Mouse (Mus musculus) forebrain, embryonic 14.5 days (tissue): Measurements from ENCODE around the gene Lrrc75b. TPM values are rescaled to one million over a fixed set of nuclear protein-coding genes. Genes with fewer than 3 reads are reported as not detected.

Experiments
- ATAC-seq: fragments of 200-750 bp; cut with Nextera tagmentation; 2 replicates; pipeline ENCODE4 v1.8.0; 2017; ENCODE audit warnings: mild to moderate bottlenecking, moderate library complexity
- DNase-seq: peaks from one replicate; pipeline ENCODE4 v3.0.0-alpha.2; 2015; ENCODE audit warnings: low spot score
- H3K27ac ChIP-seq: fragments of 300-500 bp; sonication (generic); 2 replicates; pipeline ENCODE4 v1.5.1; 2014; ENCODE audit warnings: low read depth, mild to moderate bottlenecking, control low read depth, low read length, moderate library complexity
- H3K27me3 ChIP-seq: fragments of 300-500 bp; sonication (generic); replicated peaks from 2 replicates; pipeline ENCODE4 v1.6.1; 2014; ENCODE audit warnings: low read length, control low read depth, mixed read lengths; ENCODE audit not compliant: control insufficient read depth, insufficient read depth
- H3K36me3 ChIP-seq: fragments of 300-500 bp; sonication (generic); 2 replicates; pipeline ENCODE4 v1.6.1; 2014; ENCODE audit warnings: low read length, control low read depth; ENCODE audit not compliant: control insufficient read depth, insufficient read depth
- H3K4me1 ChIP-seq: fragments of 300-500 bp; sonication (generic); 2 replicates; pipeline ENCODE4 v1.6.1; 2014; ENCODE audit warnings: antibody characterized with exemption, low read length, control low read depth; ENCODE audit not compliant: control insufficient read depth, insufficient read depth
- H3K4me2 ChIP-seq: fragments of 300-500 bp; sonication (generic); 2 replicates; pipeline ENCODE4 v1.6.1; 2014; ENCODE audit warnings: mild to moderate bottlenecking, control low read depth, low read length
- H3K4me3 ChIP-seq: fragments of 300-500 bp; sonication (generic); 2 replicates; pipeline ENCODE4 v1.5.1; 2014; ENCODE audit warnings: low read depth, low read length, control low read depth
- H3K9ac ChIP-seq: fragments of 300-500 bp; sonication (generic); 2 replicates; pipeline ENCODE4 v1.6.1; 2014; ENCODE audit warnings: mild to moderate bottlenecking, low read length, control low read depth, moderate library complexity
- H3K9me3 ChIP-seq: fragments of 300-500 bp; sonication (generic); replicated peaks from 2 replicates; pipeline ENCODE4 v1.6.1; 2016; ENCODE audit warnings: low read length, control low read depth, mixed read lengths; ENCODE audit not compliant: control insufficient read depth
- WGBS: fragments of 180-500 bp; shearing (Covaris S2); extraction: QIAGEN DNeasy Blood & Tissue Kit; methylation state at CpG from one replicate; pipeline ENCODE4 v1.1.7; 2014; 5-methylcytosine and 5-hydroxymethylcytosine counted together
- polyA plus RNA-seq: library from polyadenylated mRNA; unstranded; fragments of >200 nt; fragmentation: Nextera tagmentation; extraction: Ambion mirVana; gene quantifications from 2 replicates; pipeline ENCODE4 v1.2.1, GENCODE M21; 2014

The Lrrc75b gene
- polyA plus RNA-seq, 1 experiment from 2014 or later = 15.7 TPM

DNA sequence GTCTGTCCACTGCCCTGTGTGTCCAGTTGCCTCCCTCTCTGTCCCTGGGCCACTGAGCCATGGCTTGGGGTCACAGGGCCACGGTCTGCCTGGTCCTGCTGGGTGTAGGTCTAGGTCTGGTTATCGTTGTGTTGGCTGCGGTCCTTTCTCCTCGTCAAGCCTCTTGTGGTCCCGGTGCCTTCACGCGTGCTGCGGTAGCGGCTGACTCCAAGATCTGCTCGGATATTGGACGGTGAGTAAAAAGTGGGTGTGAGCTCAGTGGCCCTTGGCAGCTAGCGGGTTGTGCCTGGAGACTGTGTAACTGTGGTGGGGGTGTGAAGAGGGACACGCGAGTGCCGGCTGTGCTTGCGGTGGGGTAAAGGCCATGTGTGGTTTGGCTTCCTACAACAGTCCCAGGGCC is 29.5 kb upstream of the Lrrc75b start:
- Histone ChIP-seq H3K27ac (no peak overlapping the region; the same call in 1 of the 2 replicates), H3K9me3 (no peaks in the 10 kb centered on the region), H3K4me1 (peaks cover 5% of the 10 kb centered on the region; the same call in 1 of the 2 replicates), H3K4me2 (no peak overlapping the region), H3K9ac (no peak overlapping the region), H3K36me3 (no peaks in the 10 kb centered on the region), H3K4me3 (no peak overlapping the region), H3K27me3 (no peaks in the 10 kb centered on the region)
- no peak for ATAC-seq
- WGBS = 83% methylated on average over 16 of the region's 16 CpGs
- no peak for DNase-seq

DNA sequence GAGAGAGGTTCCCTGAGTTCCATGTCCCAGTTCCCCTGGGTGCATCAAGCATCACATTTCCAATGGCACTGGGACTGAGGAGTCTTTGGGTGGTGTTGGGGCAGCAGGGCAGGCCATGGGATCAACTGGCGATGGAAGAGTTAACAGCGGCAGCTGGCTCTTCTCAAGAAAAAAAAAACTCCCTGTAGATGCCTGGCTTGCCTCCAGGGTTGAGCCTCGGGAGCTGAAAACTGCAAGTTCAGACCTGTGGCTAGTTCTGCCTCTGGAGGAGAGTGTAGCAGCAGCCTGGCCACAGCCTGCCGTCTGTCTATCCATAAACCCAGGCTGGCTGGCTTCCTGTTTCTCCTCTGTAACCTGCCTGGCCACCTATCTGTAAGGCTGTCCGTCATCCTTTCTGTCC is 29.0 kb upstream of the Lrrc75b start, which contains the start of gene Ggt5:
TSS of gene Ggt5 (plus strand) at position 212 of the 400 bp plus-strand sequence.
- Histone ChIP-seq H3K27me3 (no peaks in the 10 kb centered on the region), H3K27ac (no peak within 1 kb of the TSS; the same call in 1 of the 2 replicates), H3K4me2 (no peak within 1 kb of the TSS), H3K4me1 (peaks cover 5% of the 10 kb centered on the region; the same call in 1 of the 2 replicates), H3K9me3 (no peaks in the 10 kb centered on the region), H3K9ac (no peak within 1 kb of the TSS), H3K4me3 (no peak within 1 kb of the TSS), H3K36me3 (no peaks in the 10 kb centered on the region)
- 32% methylated on average over 5 of the region's 5 CpGs for WGBS
- no peak for ATAC-seq
- peak; percentile 61 for DNase-seq

DNA sequence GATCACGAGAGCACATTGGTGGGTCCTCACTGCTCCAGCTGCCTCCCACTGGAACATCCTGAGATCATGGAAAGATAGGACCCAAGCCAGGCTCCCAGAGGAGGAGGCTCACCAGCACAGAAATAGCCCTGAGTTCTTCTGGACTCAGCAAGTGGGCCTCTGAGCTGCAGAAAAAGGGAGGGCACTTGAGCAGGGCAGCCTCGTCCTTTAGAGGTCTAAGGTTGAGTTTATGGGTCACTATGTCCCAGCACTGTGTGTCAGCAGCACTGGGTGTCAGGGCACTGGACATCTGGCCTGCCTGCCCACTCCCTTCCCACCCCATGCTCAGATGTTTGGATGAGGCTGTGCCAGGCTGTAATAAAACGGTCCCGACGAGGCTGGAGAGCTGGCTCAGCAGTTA is 28.2 kb upstream of the Lrrc75b start:
- H3K4me3 ChIP-seq = no peak overlapping the region
- H3K4me2 ChIP-seq = no peak overlapping the region
- 83% methylated on average over 5 of the region's 5 CpGs for WGBS

DNA sequence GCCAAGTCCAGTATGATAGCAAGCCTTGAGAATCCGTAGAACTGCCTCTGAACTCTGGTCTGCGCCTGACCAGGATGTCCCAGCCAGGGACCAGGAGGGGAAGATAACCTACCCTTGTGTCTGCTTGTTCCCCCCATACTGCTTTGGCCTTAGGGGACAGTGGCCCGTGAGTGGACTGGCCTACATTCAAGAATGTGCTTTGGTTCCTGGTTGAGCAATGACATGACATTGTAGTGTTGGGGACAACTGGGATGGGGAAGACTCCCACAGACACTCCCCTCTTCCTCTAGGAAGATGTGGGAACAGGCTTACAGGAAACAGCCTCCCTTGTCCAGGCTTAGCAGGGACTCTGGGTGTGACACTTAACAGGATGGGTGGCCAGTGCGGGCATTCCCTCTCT is 27.7 kb upstream of the Lrrc75b start:
- Histone ChIP-seq H3K36me3 (no peaks in the 10 kb centered on the region), H3K4me2 (no peak overlapping the region), H3K9me3 (no peaks in the 10 kb centered on the region), H3K27me3 (no peaks in the 10 kb centered on the region), H3K27ac (no peak overlapping the region), H3K4me1 (peaks cover 5% of the 10 kb centered on the region; the same call in 1 of the 2 replicates), H3K9ac (no peak overlapping the region), H3K4me3 (no peak overlapping the region)
- DNase-seq = no peak
- WGBS = 84% methylated on average over 4 of the region's 4 CpGs
- ATAC-seq = no peak

More for the DNA sequence above, 28.2 kb upstream of the Lrrc75b start:
- no peak overlapping the region for H3K9ac ChIP-seq
- peaks cover 5% of the 10 kb centered on the region; the same call in 1 of the 2 replicates for H3K4me1 ChIP-seq
- H3K27ac ChIP-seq = no peak overlapping the region
- no peak for ATAC-seq
- no peaks in the 10 kb centered on the region for H3K9me3 ChIP-seq
- no peak for DNase-seq
- H3K27me3 ChIP-seq = no peaks in the 10 kb centered on the region
- H3K36me3 ChIP-seq = no peaks in the 10 kb centered on the region

DNA sequence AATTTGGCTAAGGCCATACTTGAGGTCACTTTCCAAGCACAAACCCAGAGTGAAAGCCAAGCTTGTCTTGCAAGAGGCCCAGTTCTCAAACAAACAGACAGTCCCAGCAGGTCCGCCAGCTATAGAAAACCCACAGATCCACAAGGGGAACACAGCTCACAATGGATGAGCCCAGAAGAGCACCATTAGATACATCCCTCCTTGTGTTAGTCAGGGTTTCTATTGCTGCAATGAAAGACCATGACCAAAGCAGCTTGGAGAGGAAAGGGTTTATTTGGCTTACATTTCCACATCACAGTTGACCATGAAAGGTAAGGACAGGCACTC is 26.4 kb upstream of the Lrrc75b start:
- Histone ChIP-seq H3K9ac (no peak overlapping the region), H3K36me3 (no peaks in the 10 kb centered on the region), H3K27ac (no peak overlapping the region), H3K27me3 (no peaks in the 10 kb centered on the region), H3K4me3 (no peak overlapping the region), H3K4me2 (no peak overlapping the region), H3K9me3 (no peaks in the 10 kb centered on the region), H3K4me1 (peaks cover 5% of the 10 kb centered on the region; the same call in 1 of the 2 replicates)
- WGBS = 78% methylated on average over 1 of the region's 1 CpGs
- ATAC-seq (0 out of 2 replicates have a peak, but pooled peaks have one; percentile 3), DNase-seq (no peak)

DNA sequence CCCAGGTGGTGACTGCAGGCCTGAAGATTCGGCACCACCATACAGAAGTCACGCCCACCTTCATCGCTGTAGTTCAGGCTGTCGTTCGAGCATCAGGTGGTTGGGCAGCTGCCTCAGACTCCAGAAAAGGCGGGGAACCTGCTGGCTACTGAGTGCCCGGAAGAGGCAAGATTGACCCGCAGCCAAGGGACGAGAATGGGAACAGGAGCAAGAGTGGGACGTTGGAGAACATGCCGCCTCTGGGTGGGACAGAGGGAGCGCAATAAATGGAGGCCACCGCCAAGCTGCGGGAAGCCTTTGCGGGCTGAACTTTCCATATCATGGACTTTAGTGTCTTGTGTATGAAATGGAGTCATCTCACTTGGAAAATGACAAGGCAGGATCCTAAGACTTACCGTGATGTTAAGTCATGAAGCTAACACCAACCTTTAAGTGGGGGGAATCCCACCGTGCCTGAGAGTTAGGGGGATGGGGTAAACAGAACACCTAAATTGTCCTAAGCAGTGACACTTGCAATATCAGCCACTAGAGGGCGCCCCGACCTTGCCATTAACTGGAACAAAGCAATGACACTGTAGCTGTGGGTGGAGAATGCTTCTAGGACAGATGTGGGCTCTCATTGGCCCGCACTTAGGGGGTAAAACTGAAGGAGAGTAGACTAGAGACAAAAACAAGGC is 25.9 kb upstream of the Lrrc75b start:
- Histone ChIP-seq H3K4me2 (peak overlapping the region; percentile 24; the same call in 1 of the 2 replicates), H3K4me1 (peaks cover 5% of the 10 kb centered on the region; the same call in 1 of the 2 replicates), H3K9ac (peak overlapping the region; percentile 10; the same call in 1 of the 2 replicates), H3K4me3 (no peak overlapping the region), H3K36me3 (no peaks in the 10 kb centered on the region), H3K9me3 (no peaks in the 10 kb centered on the region), H3K27ac (no peak overlapping the region), H3K27me3 (no peaks in the 10 kb centered on the region)
- peak; percentile 85 for ATAC-seq
- WGBS = 22% methylated on average over 20 of the region's 20 CpGs
- peak; percentile 94 for DNase-seq

DNA sequence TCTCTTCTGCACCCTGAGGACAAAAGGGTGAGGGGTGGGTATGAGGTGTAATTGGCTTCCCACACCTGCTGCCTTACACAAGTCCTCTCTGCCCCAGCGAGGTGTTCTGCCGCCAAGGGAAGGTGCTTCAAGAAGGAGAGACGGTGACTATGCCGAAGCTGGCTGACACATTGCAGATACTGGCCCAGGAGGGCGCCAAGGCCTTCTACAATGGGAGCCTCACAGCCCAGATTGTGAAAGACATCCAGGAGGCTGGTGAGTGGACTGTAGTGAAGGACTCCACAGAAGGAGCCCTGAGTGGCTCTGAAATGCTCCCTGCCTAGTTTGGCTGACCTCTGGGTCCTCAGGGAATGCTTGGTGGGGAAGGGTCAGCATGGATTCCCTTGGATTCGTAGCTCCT is 19.0 kb upstream of the Lrrc75b start:
- H3K4me1 ChIP-seq = no peaks in the 10 kb centered on the region
- 90% methylated on average over 6 of the region's 6 CpGs for WGBS
- H3K4me3 ChIP-seq = no peak overlapping the region
- H3K9me3 ChIP-seq = no peaks in the 10 kb centered on the region
- H3K27ac ChIP-seq = no peak overlapping the region
- H3K9ac ChIP-seq = no peak overlapping the region
- no peak overlapping the region for H3K4me2 ChIP-seq
- H3K36me3 ChIP-seq = no peaks in the 10 kb centered on the region
- DNase-seq (no peak), ATAC-seq (no peak)
- no peaks in the 10 kb centered on the region for H3K27me3 ChIP-seq

DNA sequence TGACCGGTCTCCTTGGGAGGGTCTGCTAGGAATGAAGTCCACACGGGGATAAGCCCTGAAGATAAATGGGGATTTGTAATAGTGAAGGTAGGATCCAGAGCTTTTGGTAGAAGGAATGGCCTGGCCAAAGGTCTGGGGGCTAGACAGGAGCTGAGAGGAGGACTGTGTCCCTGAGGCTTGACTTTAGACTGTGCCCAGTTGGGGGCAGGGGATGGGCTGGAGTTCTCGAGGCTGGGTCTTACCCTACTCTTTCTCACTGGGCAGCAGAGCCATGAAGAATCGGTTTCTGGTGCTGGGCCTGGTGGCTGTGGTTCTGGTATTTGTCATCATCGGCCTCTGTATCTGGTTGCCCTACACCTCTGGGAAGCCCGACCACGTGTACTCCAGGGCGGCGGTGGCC is 13.8 kb upstream of the Lrrc75b start:
- Histone ChIP-seq H3K27me3 (no peaks in the 10 kb centered on the region), H3K27ac (no peak overlapping the region), H3K36me3 (no peaks in the 10 kb centered on the region), H3K4me3 (no peak overlapping the region), H3K9ac (no peak overlapping the region), H3K4me2 (no peak overlapping the region), H3K9me3 (no peaks in the 10 kb centered on the region), H3K4me1 (no peaks in the 10 kb centered on the region)
- no peak for DNase-seq
- 91% methylated on average over 9 of the region's 9 CpGs for WGBS
- no peak for ATAC-seq

DNA sequence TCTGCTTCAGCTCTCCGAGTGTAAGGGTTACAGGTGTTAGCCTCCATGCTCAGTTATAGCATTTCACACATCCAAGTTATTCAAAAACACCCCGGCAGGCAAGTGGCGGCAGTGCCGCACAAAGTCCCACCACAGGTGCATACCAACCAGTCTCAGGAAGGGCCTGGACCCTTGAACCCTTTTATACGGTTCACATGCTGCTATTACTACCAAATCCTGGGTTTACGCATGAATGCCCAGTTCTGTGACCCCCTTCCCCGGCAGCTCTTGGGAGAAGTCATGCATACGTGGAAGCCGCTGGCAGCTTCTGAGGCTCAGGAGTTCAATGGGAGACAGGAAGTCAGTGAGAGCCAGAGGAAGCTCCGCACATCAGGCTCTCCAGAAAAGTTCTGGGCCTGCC is 13.1 kb upstream of the Lrrc75b start:
- Histone ChIP-seq H3K27ac (no peak overlapping the region), H3K4me1 (no peaks in the 10 kb centered on the region)
- 43% methylated on average over 10 of the region's 10 CpGs for WGBS

More for the DNA sequence above, 13.1 kb upstream of the Lrrc75b start:
- Histone ChIP-seq H3K4me3 (no peak overlapping the region), H3K9me3 (no peaks in the 10 kb centered on the region), H3K9ac (no peak overlapping the region), H3K27me3 (no peaks in the 10 kb centered on the region), H3K4me2 (no peak overlapping the region), H3K36me3 (no peaks in the 10 kb centered on the region)
- ATAC-seq = no peak
- no peak for DNase-seq
